Mouse (Mus musculus) testis, adult 10 weeks (tissue): ENCODE data around the gene Cd163. TPM values are rescaled to one million over a fixed set of nuclear protein-coding genes. Genes with fewer than 3 reads are reported as not detected.

Experiments used
- polyA plus RNA-seq: library from polyadenylated mRNA; stranded (reverse); fragments of 350-450 nt; fragmentation: Illumina TruSeq; extraction: RNeasy Lipid Tissue Mini Kit (QIAGEN cat#74804); gene quantifications from one replicate; pipeline ENCODE4 v1.2.3, GENCODE M21; 2014; ENCODE audit warnings: low read depth, low replicate concordance

Cd163 gene
- polyA plus RNA-seq, result 1.3 TPM

GRCm38 (mm10) chr6:124304356-124304755 is at the start of gene Cd163:
TSS of gene Cd163 (plus strand) at chr6:124304656.

Other genes with a start within 250 kb of the Cd163 start
- 0.39 TPM for gene Vmn2r27, start 72.8 kb upstream of the Cd163 start, polyA plus RNA-seq
- gene Pex5, start 110.4 kb downstream of the Cd163 start, polyA plus RNA-seq, result 7.4 TPM
- gene Clstn3, start 160.1 kb downstream of the Cd163 start, polyA plus RNA-seq, result 0.43 TPM
- gene C1rl, start 188.5 kb downstream of the Cd163 start, polyA plus RNA-seq, result 0.63 TPM
- gene C1ra, start 207.7 kb downstream of the Cd163 start, polyA plus RNA-seq, result 3.7 TPM
- gene C1s1, start 237.7 kb downstream of the Cd163 start, polyA plus RNA-seq, result 18.5 TPM